Comparison of ENCODE assay signal across 19 mouse cellular contexts in the genomic region with DNA sequence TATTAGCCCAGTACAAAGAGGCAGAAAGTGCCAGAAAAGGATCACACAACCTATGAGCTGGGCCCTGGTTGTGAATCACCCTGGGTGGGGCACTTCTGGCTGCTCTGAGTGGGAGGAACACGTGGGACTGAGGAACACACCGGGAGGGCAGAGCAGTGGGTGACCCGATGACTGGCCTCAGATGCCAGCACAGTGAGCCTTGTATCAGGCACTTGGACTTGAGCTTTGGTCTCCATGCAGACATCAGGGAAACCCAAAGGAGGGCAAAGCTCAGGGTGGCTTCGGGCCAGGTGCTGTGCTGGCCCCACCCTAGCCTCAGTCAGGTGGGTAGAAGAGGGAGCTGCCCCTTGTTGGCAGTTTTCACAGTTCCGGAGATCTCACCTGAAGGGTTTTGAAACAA. TPM values are rescaled to one million over a fixed set of nuclear protein-coding genes. Genes with fewer than 3 reads are reported as not detected.
A peak's percentile ranks its signal among the peaks of the same experiment; 100 is the strongest.
DNase-seq lines count a peak whose midpoint lies in the region; ATAC-seq and TF ChIP-seq lines count a peak whose summit lies in the region.
"Had no signal": no experiment of that assay in that cellular context is flagged by ENCODE, and none has a peak within 500 bp of the region (broad histone marks: within the 10 kb centered on the region; RNA-seq: fewer than 3 reads in every experiment).

No protein-coding gene starts in this region.

- no peaks in the 10 kb centered on the region for H3K4me1 ChIP-seq in kidney, embryonic 16.5 days (ENCODE audit: insufficient read depth, low read length)
- peaks cover 4% of the 10 kb centered on the region; the same call in 1 of the 2 replicates for H3K4me1 ChIP-seq in lung, adult 2 months (ENCODE audit: control insufficient read depth, insufficient read depth, low read length)
- H3K4me1 ChIP-seq in stomach, embryonic 16.5 days (ENCODE audit: control insufficient read depth, insufficient read depth, low read length), result no peaks in the 10 kb centered on the region
- H3K4me1 ChIP-seq: hindbrain, embryonic 15.5 days; neural tube, embryonic 13.5 days had no signal

- peak; percentile 22 to 36 for DNase-seq in kidney, adult 8-10 months
- peak; percentile 18 for DNase-seq in fibroblast of lung, adult 2 months (ENCODE audit: low read depth)
- DNase-seq in lung, adult 2 months, result peak; percentile 35
- no peak for DNase-seq in adrenal gland, postnatal 36 days
- no peak for DNase-seq in Muller cell, postnatal 12 days (ENCODE audit: inconsistent ontology term)
- DNase-seq in right cerebral cortex, postnatal 25 days, result no peak
- DNase-seq: cerebellum, adult 9-10 months; gastrocnemius, postnatal 36 days; heart, postnatal 14 days; liver; right cerebral cortex, postnatal 4 days; thymus, adult 18-20 months had no signal

- TF ChIP-seq CTCF in lung, adult 2 months (IDR thresholded peaks at IDR 0.05; ENCODE audit: insufficient read depth, low read length), result no peak

- WGBS in kidney, embryonic 16.5 days, result 84% methylated on average over 5 of the region's 5 CpGs
- 63% methylated on average over 5 of the region's 5 CpGs for WGBS in lung, adult 2 months
- WGBS in stomach, embryonic 16.5 days, result 79% methylated on average over 5 of the region's 5 CpGs

- H3K27me3 ChIP-seq in kidney, embryonic 16.5 days (ENCODE audit: insufficient read depth, low read length), result no peaks in the 10 kb centered on the region
- no peaks in the 10 kb centered on the region; the same call in 1 of the 2 replicates for H3K27me3 ChIP-seq in stomach, embryonic 16.5 days (ENCODE audit: control insufficient read depth, insufficient read depth, low read length)
- H3K27me3 ChIP-seq: hindbrain, embryonic 15.5 days; lung, embryonic 15.5 days had no signal

- H3K4me3 ChIP-seq in kidney, embryonic 16.5 days (ENCODE audit: low read length), result no peak overlapping the region
- H3K4me3 ChIP-seq in lung, adult 2 months (replicated peaks; ENCODE audit: extremely low read depth, low read depth, low read length), result no peak overlapping the region
- no peak overlapping the region for H3K4me3 ChIP-seq in stomach, embryonic 16.5 days (replicated peaks; ENCODE audit: low read length)
- H3K4me3 ChIP-seq: hindbrain, embryonic 15.5 days; lung, embryonic 15.5 days; neural tube, embryonic 13.5 days had no signal

- H3K9me3 ChIP-seq in kidney, embryonic 16.5 days (ENCODE audit: low read length), result no peaks in the 10 kb centered on the region
- H3K9me3 ChIP-seq in stomach, embryonic 16.5 days (replicated peaks; ENCODE audit: control insufficient read depth, low read length), result no peaks in the 10 kb centered on the region
- H3K9me3 ChIP-seq: hindbrain, embryonic 15.5 days; lung, embryonic 15.5 days; neural tube, embryonic 13.5 days had no signal

- ATAC-seq in kidney, embryonic 16.5 days (ENCODE audit: low FRiP score, low TSS enrichment), result no peak
- peak; percentile 60; the same call in 1 of the 2 replicates for ATAC-seq in stomach, embryonic 16.5 days (ENCODE audit: insufficient read depth, low FRiP score)
- ATAC-seq: forebrain, embryonic 14.5 days had no signal

- no peak overlapping the region for H3K27ac ChIP-seq in kidney, embryonic 16.5 days (ENCODE audit: low read length)
- peak overlapping the region; percentile 74; the same call in 1 of the 2 replicates for H3K27ac ChIP-seq in stomach, embryonic 16.5 days (ENCODE audit: low read length)
- H3K27ac ChIP-seq: hindbrain, embryonic 15.5 days; lung, embryonic 15.5 days; neural tube, embryonic 13.5 days had no signal

- no peak overlapping the region for H3K9ac ChIP-seq in kidney, embryonic 16.5 days (replicated peaks; ENCODE audit: low read length)
- 0 out of 2 replicates have a peak overlapping the region, but pooled peaks have one; percentile 26 for H3K9ac ChIP-seq in stomach, embryonic 16.5 days (ENCODE audit: low read length)
- H3K9ac ChIP-seq: hindbrain, embryonic 15.5 days; lung, embryonic 15.5 days; neural tube, embryonic 13.5 days had no signal

- H3K36me3 ChIP-seq in kidney, embryonic 16.5 days (ENCODE audit: insufficient read depth, low read length), result no peaks in the 10 kb centered on the region
- no peaks in the 10 kb centered on the region for H3K36me3 ChIP-seq in stomach, embryonic 16.5 days (ENCODE audit: control insufficient read depth, insufficient read depth, low read length)
- H3K36me3 ChIP-seq: hindbrain, embryonic 15.5 days; lung, embryonic 15.5 days; neural tube, embryonic 13.5 days had no signal

- no peak overlapping the region for H3K4me2 ChIP-seq in kidney, embryonic 16.5 days (replicated peaks; ENCODE audit: low read depth, low read length)
- no peak overlapping the region for H3K4me2 ChIP-seq in stomach, embryonic 16.5 days (ENCODE audit: low read depth, low read length)
- H3K4me2 ChIP-seq: heart, embryonic 11.5 days; hindbrain, embryonic 15.5 days; lung, embryonic 15.5 days; neural tube, embryonic 13.5 days had no signal

- no peak for TF ChIP-seq POLR2A in lung, adult 2 months (IDR thresholded peaks at IDR 0.05; ENCODE audit: borderline replicate concordance, extremely low read depth, low read depth, low read length)

RNA-seq across cellular contexts. Expression of a gene that starts 30.9 kb away (rescaled TPM):
- 80.9 and 84.9 TPM in 2 replicates for polyA plus RNA-seq in kidney, embryonic 16.5 days (2015; fragmentation: Nextera tagmentation; extraction: Ambion mirVana)
- 46.4 and 48.9 TPM in 2 replicates for polyA plus RNA-seq in lung, adult 2 months (2012; rRNA removed)
- polyA plus RNA-seq in stomach, embryonic 16.5 days (2015; fragmentation: Nextera tagmentation; extraction: Ambion mirVana), result 68.8 and 73.1 TPM in 2 replicates
- 10 to 100 TPM; 48.8 to 54.2 TPM for total RNA-seq in adrenal gland, postnatal 36 days (2021)

Comparison
In these comparisons a context has a peak if more than half of its experiments do, and no peak if none do; other contexts are left out.
1. DNase-seq: peak in kidney, adult 8-10 months (2 of 2), fibroblast of lung, adult 2 months (single experiment) and lung, adult 2 months (single experiment); none in adrenal gland, postnatal 36 days (0 of 2), Muller cell, postnatal 12 days (single experiment) and right cerebral cortex, postnatal 25 days (single experiment).